Mouse (Mus musculus): ENCODE results near the gene Usp10.

Usp10 gene

DNA sequence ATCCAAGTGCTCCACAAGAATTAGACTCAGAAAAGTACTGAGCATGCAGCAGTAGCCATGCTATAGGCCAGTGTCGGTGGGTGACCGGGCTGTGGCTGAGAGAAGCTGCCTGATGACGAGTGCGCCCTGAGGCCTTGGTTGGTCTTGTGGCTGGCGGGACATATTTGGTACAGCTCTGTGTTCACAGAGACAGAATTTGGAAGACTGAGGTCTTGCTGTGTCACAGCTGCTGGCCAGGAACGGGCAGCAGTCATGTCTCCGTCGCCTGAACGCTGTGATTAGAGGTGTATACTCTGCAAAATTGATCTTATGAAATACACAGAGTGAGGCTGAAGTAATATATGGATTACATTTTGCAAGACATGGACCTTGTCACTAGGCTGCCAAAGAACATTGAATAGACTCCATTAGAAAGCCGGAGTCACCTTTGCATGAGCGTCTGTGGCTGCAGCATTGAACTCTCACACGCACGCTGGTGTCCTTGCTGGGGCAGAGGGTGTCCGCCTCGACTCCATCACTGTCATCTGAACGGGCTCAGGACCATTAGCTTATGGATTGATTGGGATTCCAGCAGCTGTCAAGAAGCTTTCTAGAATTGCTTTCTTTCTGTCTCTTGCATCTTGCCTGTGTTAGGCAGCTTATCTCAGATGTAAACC lies 6.2 kb downstream of the Usp10 start:
- no peak for DNase-seq

DNA sequence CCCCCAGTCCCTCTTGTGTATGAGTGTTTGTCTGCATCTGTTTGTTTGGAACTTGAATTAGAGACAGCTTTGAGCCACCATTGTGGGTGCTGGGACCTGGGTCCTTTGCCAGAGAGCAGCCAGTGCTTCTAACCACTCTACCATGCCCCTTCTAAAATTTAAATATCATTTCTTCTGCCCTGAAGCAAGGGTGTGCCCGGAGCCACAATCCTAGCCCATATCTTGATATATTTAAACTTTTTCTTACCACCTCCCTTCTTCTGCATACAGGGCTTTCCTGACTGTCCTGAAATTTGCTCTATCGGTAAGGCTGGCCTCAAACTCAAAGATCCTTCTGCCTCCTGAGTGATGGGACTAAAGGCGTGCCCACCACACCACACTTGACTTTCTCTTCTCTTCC lies 7.3 kb downstream of the Usp10 start:
- DNase-seq = no peak

DNA sequence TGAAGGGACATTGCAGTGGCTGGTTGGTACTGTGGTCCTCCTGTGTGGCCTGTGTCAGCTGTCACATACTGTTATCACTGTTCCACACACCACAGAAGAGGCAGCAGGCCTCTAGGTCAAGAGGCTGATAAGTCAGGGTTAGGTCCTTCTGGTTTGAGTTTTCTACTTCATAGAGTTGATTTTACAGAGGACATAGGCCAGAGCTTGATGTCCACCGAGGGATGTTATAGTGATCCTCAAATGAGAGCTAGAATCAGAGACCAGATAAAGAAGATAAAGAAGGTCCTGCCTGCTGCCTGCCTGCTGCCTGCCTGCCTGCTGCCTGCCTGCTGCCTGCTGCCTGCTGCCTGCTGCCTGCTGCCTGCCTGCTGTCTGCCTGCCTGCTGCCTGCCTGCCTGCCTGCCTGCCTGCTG lies 8.0 kb downstream of the Usp10 start:
- DNase-seq = no peak

DNA sequence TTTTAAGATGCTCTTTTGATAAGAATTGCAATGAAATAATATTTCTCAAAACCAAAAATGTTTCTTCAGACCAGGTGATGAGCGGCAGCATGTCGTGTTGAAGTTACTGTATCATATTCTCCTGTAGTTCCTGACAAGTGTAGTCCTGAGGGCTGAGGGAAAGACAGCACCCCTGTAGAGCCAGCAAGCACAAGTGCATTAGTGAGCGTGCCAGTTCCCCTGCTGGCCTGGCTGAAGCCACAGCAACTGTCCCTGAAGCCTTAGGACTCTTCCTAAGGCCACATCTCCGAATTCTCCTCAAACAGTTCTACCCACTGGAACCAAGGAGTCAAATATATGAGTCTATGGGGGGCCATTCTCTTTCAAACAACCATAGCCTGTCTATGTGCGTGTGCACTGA lies 13.1 kb downstream of the Usp10 start:
- DNase-seq = no peak

DNA sequence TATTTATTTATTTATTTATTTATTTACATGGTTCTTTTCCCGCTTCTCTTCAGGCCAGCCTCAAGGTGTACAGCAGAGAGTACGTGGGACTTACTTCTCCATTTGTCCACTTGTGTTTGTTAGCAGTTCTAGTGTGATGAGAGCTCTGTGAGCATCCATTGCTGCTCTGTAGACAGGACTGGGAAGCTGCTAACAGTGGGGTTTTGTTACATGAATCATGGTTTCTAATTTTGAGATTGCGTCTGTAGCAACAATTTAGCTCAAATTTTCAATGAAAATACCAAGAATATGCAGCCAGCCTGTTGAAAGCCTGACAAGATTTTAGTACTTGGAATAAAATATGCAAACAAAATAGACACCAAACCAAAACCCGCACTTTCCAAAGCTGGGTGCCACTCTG lies 15.3 kb downstream of the Usp10 start:
- no peak for DNase-seq

DNA sequence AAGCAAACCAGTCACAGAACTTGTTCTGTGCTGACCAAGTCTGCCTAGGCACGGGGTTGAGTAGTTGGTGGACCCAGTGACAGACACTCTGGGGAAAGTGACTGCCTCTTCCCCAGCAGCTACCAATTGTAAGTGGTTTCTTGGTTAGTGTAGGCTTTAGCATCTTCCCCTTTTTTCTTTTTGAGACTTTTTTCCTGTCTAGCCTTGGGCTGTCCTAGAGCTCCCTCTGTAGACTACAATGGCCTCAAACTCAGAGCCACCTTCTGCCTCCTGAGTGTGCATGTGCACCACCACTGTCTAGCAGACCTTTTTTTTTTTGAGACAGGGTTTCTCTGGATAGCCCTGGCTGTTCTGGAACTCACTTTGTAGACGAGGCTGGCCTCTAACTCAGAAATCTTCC lies 16.3 kb downstream of the Usp10 start:
- no peak for DNase-seq

DNA sequence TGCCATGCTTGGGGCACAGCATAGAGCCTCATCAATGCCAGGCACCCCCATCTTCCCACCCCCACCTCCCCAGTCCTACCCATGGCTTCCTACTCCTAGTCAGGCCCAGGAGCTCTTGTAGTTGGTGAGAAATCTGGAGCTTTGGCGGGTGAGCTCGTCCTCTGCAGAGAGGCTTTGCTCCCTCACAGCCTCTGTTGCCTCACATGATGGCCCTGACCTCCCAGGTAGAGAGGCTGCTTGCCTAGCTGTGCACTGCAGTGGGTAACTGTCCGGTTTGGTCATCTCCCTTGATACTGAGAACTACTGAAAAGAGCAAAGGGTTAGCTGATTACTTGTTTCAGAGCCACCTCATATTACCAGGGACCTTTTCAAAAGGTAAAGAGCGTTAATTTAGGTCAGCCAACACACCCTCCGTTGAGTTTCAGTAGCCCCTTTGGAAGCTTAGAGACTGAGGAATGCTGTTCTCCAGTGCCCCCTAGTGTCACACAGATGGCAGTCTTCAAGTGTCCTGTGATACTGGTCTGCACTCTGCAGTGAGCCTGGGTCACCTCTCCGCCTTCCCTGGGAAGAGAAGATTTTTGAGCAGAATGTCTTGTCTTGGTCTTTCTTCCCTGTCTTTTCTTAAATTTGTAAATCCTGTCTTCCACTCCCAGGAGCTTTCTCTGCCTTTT lies 17.4 kb downstream of the Usp10 start:
- DNase-seq = peak; percentile 56

DNA sequence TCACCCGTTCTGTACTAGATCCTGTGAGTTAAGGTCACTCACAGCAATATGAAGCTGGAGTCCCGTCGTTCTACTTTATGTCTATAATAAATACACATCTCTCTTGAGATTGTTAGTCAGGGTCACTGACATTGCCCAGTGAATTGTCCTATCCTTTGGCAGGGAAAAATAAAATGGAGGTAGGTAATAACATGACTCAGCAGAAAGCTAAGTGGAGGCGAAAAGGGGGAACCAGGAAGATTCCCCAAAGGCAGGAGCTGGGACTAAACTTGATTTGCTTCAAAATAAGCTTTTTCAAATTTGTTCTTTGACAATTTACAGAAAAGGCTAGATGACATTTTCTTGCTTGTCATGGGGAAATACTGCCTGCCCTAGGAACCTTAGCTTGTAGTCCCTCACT lies 21.2 kb downstream of the Usp10 start:
- no peak for DNase-seq

DNA sequence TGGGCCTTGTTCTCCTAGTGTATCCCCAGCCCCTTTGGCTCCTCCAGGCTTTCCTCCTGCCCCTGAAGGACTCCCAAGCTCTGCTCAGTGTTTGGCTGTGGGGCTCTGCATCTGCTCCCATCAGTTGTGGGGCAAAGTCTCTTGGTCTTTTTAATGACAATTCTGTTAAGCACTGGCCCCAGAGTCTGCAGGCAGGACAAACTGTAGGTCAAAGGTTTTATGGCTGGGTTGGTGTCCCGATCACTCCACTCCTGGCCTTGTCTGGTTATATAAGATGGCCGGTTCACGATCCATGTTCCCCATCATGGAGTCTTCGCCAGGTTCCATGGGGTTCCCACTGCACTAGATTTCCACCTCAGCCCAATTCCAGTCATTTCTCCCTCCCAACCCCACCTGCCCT lies 23.5 kb downstream of the Usp10 start:
- DNase-seq = no peak

DNA sequence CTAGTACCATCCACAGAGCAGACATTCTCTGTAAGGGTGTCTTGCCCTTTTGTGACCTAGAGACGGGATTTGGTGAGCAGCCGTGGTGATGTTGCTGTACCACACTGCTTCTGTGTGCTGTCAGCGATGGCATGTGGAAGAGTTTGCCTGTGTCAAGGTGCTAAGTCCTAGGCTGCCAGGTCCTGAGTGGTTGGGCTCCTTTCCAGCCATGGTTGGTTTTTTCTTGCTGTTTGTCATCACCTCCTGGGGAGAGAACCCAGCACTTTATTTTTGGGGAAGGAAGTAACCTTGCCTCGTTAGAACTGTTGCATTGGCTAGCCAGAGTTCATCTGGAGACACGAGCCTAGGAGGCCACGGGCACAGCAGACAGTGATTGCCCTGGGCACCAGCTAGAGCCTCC lies 25.4 kb downstream of the Usp10 start:
- DNase-seq = no peak

DNA sequence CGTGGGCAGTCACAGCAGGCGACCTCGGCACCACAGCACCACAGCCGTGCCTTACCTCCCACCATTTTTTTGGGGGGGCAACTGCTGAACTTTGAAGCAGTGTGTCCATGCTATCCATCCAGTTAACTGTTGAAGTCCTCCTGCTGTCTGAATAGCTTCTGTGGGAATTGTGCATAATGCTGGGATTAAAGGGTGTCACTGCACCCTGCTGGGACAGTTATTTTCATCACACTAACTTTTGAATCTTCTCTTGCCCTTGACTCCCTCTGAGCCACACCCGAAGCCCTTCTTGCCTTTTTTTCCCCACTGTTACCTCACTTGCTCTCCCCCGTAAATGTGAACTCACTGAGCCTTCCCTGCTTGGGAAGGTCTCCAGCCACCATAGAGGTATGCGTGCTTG lies 28.3 kb downstream of the Usp10 start:
- no peak for DNase-seq

DNA sequence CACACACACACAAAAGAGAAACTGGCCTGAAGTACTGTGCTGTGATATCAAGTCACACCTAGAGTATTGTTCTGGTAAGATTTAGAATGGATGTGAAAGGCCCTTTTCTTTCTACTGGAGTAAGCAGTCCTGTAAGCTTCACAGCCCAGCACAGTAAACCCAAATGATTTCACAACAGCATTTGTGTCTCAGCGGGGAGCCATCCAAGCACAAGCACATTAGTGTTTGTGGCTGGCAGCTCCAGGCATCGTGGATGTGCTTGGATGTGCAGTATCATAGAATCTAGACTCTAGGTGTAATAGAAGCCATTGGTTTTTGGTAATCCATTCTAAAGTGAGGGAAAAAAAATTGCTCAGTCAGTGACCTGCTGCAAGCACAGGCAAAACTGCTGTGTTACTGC lies 29.2 kb downstream of the Usp10 start:
- no peak for DNase-seq

DNA sequence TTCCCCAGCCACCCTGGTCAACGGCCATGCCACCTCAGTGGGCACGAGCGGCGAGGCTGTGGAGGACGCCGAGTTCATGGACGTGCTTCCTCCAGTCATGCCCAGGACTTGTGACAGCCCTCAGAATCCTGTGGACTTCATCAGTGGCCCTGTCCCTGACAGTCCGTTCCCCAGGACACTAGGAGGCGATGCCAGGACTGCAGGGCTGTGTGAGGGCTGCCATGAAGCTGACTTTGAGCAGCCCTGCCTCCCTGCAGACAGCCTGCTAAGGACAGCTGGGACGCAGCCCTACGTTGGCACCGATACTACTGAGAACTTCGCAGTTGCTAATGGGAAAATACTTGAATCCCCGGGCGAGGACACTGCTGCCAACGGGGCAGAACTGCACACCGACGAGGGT lies 31.3 kb downstream of the Usp10 start:
- no peak for DNase-seq

DNA sequence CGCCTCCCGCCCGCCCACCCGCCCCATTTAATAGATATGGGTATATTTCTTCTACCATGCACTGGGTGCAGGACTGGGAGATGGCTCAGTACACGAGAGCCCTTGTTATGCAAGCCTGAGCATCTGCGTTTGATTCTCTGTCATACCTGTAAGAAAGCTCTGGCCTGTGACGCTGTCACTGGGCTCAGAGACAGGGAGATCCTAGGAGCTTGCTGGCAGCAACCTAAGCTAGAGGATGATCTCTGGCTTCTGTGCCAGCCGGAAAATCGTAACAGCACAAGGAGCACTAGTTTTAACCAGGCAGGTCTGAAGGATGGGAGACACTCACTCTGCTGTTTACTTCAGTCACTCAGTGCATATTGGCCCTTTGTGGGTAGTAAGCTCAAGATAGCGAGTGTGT lies 33.5 kb downstream of the Usp10 start:
- DNase-seq = no peak

DNA sequence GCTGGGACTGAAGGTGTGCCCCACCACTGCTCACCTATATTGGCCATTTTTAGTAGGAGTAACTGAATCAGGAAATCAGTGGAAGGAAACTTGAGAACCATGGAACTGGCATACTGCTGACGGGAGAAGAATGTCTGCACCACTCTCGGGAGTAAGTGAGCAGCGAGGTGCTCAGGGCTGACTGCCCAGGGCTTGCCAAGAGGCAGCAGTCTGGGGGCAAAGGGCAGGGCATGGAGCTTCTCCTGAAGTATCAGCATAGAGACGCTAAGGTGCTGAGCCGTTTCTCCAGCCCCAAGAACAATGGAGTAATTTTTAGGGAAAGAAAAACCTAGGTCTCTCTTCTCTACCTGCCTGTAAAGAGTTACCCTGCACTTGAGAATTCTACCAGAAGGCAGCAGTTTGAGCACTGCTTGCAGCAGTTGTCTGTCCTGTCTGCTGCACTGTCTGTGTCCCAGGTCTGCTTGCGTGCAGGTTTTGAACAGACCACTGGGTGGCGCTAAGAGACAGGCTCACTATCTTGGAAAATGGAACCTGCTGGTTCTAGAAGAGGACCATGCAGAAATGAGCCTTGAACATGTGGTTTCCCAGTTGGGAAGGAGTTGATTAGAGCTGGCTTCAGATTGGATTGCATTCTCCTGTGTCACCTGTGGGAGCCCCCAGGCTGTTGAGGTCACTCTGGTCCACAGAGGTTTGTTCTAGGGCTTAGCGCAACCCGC lies 34.1 kb downstream of the Usp10 start:
- DNase-seq = peak; percentile 85

DNA sequence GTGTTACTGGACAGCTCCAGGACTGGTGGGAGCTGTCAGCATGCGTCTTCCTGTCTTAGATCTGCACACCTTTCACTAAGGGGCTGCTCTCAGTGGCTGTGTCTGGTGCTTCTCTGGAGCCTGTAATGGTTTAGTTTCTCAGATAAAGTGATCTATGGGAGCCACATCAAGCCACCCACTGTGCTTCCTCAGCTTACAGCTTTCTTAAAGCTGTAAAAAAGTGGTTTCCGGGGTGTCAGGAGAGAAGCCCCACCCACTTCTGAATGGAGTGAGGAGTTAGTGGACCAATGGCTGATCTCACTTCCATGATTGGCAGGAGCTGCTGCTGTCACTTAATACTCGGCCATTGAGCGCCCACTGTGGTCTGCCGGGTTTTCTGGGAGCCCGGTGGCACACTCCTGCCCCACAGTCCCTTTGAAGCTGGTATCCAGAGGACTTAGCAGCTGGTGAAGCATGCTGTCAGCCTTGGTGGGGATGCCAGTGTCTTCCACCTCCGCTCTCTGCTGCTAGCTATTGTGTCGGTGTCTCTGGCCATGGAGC lies 36.2 kb downstream of the Usp10 start:
- no peak for DNase-seq

DNA sequence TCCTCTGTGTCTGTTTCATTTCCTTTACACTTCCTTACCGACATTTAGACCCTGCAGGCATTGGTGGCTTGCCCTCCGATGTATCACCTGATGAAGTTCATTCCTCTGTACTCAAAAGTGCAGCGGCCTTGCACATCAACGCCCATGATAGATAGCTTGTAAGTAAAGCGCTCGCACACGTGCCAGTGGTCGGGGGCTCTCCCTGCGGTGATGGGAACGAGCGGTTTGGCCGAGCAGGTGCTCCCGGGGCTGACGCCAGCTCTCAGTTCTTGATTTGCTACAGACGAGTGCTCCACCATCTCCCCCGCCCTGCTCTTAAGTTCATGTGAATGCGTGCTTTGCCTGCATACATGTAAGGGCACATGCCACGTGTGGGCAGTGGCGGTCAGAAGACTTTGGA lies 37.5 kb downstream of the Usp10 start:
- DNase-seq = no peak

DNA sequence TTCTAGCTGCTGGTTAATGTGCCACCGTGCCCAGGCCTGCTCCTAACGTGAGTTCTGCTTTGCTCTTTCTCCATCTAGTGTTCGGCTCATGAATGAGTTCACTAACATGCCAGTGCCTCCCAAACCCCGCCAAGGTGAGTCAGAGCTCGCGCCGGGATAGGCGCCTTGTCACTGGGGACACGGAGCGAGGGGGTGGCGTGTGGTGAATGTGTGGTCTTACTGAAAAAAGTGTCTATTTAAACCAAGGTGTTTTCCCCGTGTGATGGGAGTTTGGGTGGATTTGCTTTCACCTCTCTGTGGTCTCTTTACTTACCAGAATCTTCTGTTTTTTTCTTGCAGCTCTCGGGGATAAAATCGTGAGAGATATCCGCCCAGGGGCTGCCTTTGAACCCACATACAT lies 38.2 kb downstream of the Usp10 start:
- DNase-seq = no peak

DNA sequence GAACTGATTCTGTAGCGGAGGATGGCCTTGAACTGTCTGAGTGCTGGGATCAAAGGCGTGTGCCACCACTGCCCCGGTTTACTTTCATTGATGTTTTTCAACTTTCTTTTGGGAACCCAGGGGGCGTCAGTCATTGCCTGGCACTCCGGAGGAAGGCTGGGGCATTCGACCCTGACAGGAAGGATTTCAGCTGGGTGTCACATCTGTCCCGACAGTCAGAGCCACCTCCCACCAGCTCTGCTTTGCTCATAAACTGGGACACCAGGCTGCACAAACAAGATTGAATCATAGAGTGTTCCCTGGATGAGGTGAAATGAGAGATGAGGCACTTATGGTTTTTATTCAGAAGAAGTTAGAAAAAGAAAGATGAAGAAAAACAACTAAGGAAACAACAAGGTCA lies 42.1 kb downstream of the Usp10 start:
- DNase-seq = no peak

DNA sequence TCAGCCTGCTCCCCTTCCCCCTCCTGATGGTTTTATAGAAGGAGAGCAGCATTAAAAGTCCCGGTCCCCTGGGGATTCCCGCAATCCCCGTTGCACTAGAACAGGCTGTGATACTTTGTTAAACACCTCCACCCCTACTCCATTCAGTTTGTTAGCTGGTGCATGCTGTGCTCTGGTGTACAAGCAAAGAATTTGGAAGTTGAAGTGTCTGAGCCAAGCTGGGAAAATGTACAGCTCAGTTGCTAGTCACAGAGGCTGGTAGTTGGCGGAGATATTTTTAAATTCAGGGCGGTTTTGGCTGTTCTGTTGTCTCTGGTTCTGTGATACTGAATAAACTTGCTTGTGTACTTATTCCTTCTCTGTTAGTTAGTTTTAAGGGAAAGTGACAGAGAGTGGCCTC lies 42.6 kb downstream of the Usp10 start:
- DNase-seq = no peak

DNA sequence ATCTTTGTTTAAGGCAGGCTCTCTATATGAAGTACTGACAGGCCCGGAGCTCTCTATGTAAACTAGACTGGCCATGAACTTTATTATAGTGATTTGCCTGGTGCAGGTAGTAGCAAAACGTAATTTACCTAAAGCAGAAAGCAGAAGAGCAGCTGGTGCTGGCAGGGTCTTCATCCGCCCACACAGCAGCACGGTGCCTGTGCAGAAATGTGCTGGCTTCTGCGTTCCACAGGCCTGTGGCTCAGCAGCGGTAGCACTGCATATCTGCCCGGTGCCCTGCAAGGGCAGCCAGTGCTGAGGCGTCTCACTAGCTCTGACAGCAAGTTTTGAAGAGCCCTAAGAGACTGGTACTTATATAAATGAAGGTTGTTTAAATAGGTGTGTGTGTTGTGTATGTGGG lies 45.2 kb downstream of the Usp10 start:
- no peak for DNase-seq

DNA sequence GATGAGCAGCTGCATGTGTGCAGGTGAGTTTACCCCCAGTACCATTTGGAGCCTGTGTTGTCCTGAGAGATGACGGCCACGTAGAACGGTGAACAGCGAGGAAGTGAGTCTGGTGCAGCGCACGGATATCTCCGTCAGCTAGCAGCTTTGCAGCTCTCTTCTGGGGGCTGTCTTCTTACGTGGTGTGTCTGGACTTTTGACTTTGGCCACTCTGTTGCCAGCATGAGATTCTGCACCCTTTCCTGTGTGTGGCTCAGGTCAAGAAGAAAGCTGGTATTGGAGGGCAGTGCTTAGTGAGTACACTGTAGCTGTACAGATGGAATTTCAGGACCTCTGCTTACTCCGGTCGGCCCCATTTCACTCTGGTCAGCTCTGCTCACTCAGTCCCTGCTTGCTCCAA lies 47.9 kb downstream of the Usp10 start:
- DNase-seq = peak; percentile 43

DNA sequence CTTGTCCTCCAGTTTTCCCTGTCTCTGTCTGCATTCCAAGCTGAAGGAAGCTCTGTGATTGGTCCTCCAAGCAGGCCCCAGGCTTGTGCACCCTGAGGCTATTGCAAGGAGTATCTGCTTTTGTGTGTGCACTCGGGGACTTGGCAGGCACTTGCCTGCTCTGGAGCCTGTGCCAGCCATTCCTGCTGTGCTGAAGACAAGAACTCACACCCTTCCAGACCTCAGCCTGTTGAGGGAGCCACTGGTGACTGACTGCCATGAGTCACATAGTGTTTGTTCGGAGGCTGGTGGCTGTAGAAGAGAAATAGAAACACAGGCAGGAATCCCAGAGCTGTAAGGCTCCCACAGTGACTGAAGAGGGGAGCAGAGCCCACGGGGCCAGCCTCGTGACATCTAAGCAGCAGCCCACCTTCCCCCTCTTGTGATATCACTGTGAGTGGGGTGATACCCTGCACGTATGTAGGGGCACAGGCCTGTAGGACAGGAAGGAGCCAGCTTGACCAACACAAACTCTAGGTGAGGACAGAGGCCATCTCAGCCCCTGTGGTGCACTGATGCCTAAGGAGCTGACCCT lies 50.5 kb downstream of the Usp10 start:
- no peak for DNase-seq

DNA sequence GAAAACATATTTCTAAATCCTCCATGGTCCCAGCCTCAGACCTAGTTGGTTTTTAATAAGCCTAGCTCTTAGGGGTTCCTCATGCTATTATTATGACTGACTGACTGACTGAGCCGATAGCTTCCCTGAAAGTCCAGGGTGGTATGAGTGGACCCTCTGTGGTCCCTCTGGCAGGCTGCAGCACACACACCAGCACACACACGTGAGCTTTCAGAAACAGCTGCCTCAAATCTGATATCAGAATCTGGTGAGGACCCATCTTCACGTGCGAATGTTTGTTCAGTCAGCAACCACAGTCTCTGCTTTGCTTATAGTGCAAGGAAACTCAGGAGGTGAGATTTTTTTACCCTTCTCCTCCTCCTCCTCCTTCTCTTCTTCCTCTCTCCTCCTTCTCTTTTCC lies 54.7 kb downstream of the Usp10 start:
- DNase-seq = no peak
